Mouse (Mus musculus) cerebellum, postnatal 36 days (tissue): Measurements from ENCODE around the gene Bhlhe23.

Source experiments
- DNase-seq, 2 experiments: peaks; one replicate each; pipeline ENCODE4 v3.0.0; 2021 to 2022; ENCODE audit warnings: mixed read lengths in 2 of 2

The Bhlhe23 gene

GRCm38 (mm10) chr2:180776793-180777192 lies at the start of gene Bhlhe23:
Bhlhe23 (minus strand) TSS chr2:180776900.
- no peak for DNase-seq

- DNase-seq = peak; percentile 55 to 58
Measured at GRCm38 (mm10) chr2:180825147-180825941, 48.6 kb upstream of the Bhlhe23 start.

DNA sequence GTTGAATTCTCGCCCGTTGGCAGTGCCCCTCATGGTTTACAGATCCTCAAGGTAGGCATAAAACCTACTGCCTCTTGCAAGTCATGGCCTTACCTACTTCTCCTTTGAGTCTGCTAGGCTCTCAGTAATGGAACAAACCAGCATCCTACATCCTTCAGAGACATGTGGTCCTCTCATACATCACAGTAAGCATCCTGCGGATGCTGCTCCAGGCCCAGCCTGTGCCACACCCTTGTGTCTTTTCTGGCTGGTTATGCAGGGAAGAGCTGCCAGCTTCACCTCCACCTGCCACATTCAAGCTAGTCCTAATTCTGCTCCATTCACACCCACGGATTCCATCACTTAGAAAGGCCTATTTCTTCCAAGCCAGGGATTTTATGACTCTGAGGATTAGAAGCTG lies 48.0 kb upstream of the Bhlhe23 start:
- peak; percentile 54 to 57 for DNase-seq

- peak in 1 of 2 experiments; percentile 38 for DNase-seq
Measured at GRCm38 (mm10) chr2:180824061-180824460, 47.4 kb upstream of the Bhlhe23 start.

DNA sequence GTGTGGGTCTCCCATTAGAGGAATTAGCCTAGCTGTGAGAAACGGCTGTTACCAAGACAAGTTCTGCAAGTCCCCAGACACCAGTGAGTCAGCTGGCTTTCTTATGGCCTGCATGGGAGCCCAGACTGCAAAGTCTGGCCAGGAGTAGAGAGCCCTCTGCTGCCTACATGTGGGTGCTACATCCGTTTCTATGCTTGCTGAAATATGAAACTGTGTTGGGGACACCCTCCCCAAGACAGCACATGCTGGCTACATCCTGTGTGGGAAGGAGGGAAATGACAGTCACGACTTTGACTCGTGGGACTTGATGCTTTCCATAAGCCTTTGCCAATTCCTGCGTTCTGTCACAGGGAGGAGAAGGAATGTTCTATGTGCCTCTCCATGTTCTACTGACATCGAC lies 45.8 kb upstream of the Bhlhe23 start:
- DNase-seq = peak; percentile 73 to 75

GRCm38 (mm10) chr2:180819504-180819903 lies 42.8 kb upstream of the Bhlhe23 start:
- peak; percentile 28 to 41 for DNase-seq

- peak; percentile 34 to 41 for DNase-seq
Measured at GRCm38 (mm10) chr2:180816440-180817065, 39.9 kb upstream of the Bhlhe23 start.

DNA sequence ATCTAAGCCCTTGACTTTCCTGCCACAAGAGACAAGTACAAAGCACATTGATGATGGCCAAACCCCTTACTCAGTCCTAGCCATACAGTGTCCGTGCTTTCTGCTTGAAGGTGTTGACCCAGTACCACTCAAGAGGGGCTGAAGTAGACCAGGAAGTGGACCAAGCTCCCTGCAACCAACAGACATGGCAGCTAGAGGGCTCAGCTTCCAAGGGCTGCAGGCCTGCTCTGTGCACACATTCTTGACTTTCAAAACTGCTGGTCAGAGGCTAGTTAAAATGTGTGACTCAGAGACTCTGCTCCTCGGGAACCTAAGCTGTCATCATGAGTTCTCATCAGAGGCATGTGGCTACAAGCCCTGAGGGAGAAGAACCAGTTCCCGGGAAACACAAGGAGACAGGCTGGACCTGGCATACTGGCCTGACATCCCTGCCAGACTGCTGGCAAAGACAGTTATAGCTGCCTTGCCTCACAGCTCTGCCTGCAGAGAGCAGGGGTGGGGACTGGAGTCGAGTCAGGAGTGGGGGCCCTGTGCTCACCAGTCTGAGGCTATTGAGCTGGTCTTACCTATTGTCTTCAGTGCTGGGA lies 37.4 kb upstream of the Bhlhe23 start:
- DNase-seq = peak; percentile 80 to 81

GRCm38 (mm10) chr2:180811002-180811401 lies 34.3 kb upstream of the Bhlhe23 start:
- no peak for DNase-seq

DNA sequence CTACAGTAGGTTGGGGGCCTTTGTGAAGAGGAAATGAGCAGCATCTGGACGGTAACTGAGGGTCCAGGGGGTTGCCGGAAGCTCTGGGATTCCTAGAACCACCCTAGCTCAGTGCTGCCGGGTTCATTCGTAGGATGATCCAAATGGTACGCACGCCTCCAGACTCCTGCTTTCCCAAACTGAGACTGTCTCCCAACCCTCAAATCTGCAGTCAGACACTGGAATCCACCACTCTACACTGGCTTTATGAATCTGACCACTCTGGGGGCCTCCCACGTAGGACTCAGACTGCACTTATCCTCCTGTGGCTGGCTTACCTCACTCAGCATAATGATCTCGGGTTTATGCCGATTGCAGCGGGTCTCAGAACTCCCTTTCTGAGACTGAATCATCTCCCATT lies 32.8 kb upstream of the Bhlhe23 start:
- DNase-seq = no peak

DNA sequence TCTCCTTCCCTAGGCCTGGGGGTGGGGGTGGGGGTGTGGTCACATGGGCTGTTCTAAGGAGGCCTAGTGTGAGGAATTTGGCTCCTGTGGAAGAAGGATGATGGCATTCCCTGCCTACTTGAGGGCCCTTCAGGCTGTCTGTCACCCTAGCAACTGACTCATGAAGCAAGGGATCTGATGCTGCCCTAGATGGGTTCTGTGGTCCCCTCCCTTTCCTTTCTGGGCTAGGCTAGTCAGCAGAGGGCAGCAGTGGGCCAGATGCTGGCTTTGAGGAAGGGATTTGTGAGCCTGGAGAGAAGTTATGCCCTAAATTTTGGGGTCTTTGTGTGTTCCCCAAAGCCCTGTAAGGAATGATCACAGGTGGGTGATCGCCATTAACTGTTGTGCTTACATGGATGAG lies 29.3 kb upstream of the Bhlhe23 start:
- DNase-seq = peak; percentile 72 to 74

DNA sequence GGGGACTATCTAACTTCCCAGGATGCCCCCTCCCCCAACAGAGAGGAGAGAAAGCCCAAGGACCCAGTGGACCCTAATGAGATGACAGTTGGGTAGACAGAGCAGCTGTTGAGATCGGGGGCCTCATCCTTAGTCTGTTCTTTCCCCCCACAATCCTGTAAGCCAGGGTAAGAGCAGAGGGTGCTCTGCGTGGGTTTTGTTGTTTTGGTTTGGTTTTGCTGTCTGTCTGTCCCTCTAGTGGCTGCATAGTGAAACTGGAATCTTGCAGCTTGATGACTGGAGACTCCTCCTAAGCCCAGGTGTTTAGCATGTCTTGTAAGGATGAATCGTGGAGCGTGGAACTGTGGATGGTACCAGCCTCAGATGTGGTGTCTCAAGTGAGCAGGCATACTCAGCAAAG lies 19.3 kb upstream of the Bhlhe23 start:
- no peak for DNase-seq

GRCm38 (mm10) chr2:180795597-180795996 lies 18.9 kb upstream of the Bhlhe23 start:
- no peak for DNase-seq

- DNase-seq = no peak
Measured at GRCm38 (mm10) chr2:180794422-180794821, 17.7 kb upstream of the Bhlhe23 start.

GRCm38 (mm10) chr2:180791674-180792073 lies 15.0 kb upstream of the Bhlhe23 start:
- peak; percentile 76 for DNase-seq

DNA sequence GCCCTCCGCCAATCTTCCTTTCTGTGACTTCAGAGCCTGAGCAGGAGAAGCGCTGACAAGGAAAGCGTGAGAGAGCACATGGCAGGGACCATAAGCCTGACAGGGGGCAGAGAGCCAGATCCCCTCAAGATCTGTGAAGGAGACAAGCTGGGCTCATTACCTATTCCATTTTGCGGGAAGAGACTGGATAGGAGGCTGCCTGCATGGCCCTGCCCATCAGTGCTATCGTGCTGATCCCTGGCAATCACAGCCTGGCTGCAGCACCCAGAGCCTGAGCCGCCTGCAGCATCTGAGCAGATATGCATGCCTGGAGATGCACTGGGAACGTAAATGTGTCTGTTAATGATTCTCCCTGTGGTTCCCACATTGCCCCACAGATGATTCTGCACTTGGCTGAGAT lies 12.1 kb upstream of the Bhlhe23 start:
- peak; percentile 61 to 66 for DNase-seq

DNA sequence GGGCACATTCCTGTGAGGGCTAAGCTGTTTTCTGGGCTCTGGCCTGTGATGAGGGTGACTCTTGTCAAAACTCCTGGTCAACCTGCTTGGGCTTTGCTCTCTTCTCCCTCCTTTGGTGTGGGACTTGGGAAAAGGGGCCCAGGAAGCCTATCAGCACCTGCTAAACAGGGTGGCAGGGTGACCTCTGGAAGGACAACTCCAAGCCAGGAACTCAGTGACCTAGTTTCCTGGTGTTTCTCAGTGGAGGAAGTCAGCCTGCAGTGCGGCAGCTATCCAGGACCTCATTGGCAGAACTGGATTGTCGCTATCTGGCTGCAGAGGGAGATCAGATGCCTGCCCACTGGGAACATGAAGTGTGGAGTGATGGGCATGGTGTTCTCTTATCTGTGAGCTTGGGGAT lies 11.7 kb upstream of the Bhlhe23 start:
- DNase-seq = peak; percentile 51 to 61

DNA sequence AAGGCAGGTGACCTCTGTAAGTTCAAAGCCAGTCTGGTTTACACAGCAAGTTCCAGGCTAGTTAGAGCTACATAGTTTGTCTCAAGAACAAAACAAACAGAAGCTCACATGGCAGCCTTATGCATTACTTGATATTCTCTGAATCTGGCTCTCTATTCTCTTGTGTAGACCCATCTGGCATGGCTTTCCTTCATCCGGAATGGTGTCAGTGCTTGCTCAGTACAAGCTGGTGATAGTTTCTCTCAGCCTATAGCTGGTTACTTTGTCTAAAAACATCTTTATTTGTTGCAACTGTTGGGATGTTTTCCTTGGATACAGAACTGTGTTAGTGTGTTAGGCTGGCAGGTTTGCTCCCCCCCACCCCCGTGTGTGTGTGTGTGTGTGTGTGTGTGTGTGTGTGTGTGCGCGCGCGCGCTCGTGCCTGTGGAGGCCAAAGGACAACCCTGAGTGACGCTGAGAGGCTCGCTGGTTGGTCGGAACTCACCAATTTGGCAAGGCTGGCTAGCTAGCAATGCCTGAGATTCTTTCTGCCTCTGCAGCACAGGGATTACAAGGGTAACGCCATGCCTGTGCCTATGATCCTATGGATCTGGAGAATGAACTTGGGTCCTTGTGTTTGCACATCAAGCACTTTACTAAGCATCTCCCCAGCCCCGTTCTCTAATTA lies 11.0 kb upstream of the Bhlhe23 start:
- no peak for DNase-seq

DNA sequence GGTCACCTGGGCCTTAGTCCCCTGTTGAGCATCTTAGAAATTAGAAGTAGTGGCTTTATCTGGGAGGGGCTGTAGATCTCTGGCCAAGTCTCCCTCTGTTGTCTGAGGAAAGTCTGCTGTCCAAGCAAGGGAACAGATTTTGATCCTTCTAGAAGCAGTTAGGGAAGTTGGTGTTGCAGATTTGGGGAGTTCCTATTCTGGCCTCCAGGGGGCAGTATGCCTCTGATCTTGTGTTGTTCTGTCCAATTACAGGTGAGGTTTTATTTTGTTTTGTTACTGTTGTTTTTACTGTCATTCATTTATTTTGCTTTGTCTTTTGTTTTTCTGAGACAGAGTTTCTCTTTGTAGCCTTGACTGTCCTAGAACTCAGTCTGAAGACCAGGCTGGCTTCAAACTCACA lies 10.0 kb upstream of the Bhlhe23 start:
- DNase-seq = peak; percentile 75 to 77

GRCm38 (mm10) chr2:180780282-180780681 lies 3.6 kb upstream of the Bhlhe23 start:
- no peak for DNase-seq

DNA sequence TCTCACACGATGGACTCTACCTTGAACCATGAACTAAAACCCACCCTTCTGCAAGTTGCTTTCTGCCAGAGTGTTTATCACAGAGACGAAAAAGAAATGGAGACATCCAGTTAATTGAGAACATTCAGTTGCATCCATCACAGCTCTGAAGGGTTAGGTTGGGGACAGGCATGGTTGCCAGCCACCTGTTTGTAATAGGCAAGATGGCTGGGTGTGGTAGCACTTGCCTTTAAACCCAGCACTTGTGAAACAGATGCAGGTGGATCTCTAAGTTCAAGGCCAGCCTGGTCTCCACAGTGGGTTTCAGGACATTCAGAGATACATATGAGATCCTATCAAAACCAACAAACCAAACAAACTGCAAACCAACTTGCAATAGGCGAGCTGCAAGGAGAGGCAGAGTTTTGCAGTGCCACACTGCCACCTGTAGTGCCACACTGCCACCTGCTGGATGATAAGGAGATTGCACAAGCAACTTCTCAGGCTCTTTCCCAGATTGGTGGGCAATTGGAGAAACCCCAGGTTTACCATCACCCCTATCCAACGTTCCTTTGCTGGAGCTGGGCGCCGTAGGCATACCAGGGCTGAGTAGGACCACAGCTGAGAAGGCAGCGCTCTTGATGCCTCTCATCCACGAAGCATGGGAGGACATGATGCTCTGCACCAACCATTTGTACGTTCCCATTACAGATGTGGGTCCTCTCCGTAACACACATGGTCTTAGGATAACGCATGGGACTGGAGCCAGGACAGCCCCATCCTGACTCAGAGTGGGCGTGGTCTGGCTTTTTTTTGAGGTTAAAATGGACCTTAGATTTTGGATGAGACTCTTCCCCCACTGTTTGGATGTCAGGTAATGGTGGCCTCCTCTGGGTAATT lies 2.8 kb upstream of the Bhlhe23 start:
- peak; percentile 57 to 67 for DNase-seq

DNA sequence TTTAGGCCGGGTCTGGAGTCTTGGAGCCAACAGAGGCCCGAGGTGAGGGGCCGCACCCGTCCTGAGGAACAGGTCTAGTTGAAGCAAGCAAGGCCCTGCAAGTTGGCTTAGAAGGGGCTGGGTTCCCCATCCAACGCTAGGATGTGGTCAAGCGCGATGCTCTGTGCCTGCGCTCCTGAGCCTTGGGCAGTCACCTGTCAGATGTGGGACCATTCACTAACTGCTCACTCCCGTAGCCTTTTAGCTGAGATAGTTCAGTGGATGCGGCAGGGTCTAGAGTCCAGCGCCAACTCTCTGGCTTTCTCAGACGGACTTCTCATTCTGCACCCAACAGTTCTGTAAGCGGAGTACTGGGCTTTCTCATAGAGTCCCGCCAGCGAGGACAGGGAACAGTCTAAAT lies 1.1 kb downstream of the Bhlhe23 start:
- DNase-seq = no peak
